Mouse (Mus musculus): ENCODE data around the gene Il2rg. TPM values are rescaled to one million over a fixed set of nuclear protein-coding genes. Genes with fewer than 3 reads are reported as not detected.

Gene Il2rg
- polyA plus RNA-seq, 2 experiments = 14.0 to 15.1 TPM

DNA sequence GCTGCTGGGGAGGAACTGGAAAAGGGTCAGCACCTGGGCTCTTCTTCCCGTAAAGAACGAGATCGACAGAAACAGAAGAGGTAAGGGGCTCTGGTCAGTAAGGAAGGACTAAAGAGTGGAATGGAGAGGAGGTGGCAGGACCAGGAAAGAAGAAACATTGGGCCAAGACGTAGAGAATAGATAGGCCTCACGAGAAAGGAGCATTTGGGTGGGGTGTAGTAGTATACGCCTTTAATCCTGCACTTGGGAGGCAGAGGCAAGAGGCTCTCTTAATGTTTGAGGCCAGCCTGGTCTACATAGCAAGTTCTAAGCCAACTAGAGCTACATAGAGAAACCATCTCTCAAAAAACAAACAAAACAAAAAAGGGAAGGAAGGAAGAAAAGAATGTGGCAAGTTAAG is 20.4 kb upstream of the Il2rg start:
- ATAC-seq (ENCODE audit: low FRiP score, low read depth) = no peak
- H3K27ac ChIP-seq (replicated peaks; ENCODE audit: low read depth, low read length) = no peak overlapping the region
- no peak overlapping the region for H3K4me2 ChIP-seq (replicated peaks; ENCODE audit: low read depth, low read length, severe bottlenecking)
- H3K9ac ChIP-seq (ENCODE audit: low read depth, low read length, severe bottlenecking) = no peak overlapping the region
- H3K36me3 ChIP-seq (ENCODE audit: control insufficient read depth, insufficient read depth, low read length) = peaks cover 78% of the 10 kb centered on the region
- no peaks in the 10 kb centered on the region; the same call in 1 of the 2 replicates for H3K27me3 ChIP-seq (ENCODE audit: control insufficient read depth, insufficient read depth, low read length)
- H3K4me3 ChIP-seq (replicated peaks; ENCODE audit: low read length) = no peak overlapping the region
- no peak for DNase-seq (ENCODE audit: low spot score)
- no peaks in the 10 kb centered on the region for H3K9me3 ChIP-seq (ENCODE audit: control insufficient read depth, low read length)
- TF ChIP-seq POLR2A (IDR thresholded peaks at IDR 0.05; ENCODE audit: borderline replicate concordance, extremely low read depth, insufficient read depth, insufficient read length) = no peak
- H3K4me1 ChIP-seq (ENCODE audit: control insufficient read depth, insufficient read depth, low read length) = no peaks in the 10 kb centered on the region
- 92% methylated on average over 6 of the region's 6 CpGs for WGBS

DNA sequence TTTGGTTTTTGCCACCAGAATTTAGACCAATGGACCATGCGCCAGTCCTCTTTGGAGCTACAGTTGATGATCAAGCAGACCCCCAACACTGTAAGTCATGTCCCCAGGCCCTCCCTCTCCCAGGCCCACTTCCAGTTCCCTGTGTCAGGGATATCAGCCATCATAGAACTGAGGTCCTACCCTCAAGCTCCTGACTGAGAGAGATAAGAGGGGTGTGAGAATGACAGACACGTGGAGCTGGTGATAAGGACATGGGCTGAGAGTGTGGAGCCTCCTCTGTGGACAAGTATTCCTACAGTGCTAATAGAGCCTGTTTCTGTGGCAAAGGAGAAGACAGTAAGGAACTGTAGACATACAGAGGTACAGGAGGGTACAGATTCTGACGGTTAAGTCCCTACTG is 19.5 kb upstream of the Il2rg start:
- Histone ChIP-seq H3K27ac (replicated peaks; ENCODE audit: low read depth, low read length) (no peak overlapping the region), H3K27me3 (ENCODE audit: control insufficient read depth, insufficient read depth, low read length) (no peaks in the 10 kb centered on the region; the same call in 1 of the 2 replicates), H3K9ac (ENCODE audit: low read depth, low read length, severe bottlenecking) (no peak overlapping the region), H3K4me1 (ENCODE audit: control insufficient read depth, insufficient read depth, low read length) (no peaks in the 10 kb centered on the region), H3K4me2 (replicated peaks; ENCODE audit: low read depth, low read length, severe bottlenecking) (no peak overlapping the region), H3K4me3 (replicated peaks; ENCODE audit: low read length) (no peak overlapping the region), H3K36me3 (ENCODE audit: control insufficient read depth, insufficient read depth, low read length) (peaks cover 77% of the 10 kb centered on the region), H3K9me3 (ENCODE audit: control insufficient read depth, low read length) (no peaks in the 10 kb centered on the region)
- 90% methylated on average over 3 of the region's 3 CpGs for WGBS
- ATAC-seq (ENCODE audit: low FRiP score, low read depth) (no peak), DNase-seq (ENCODE audit: low spot score) (no peak)
- TF ChIP-seq POLR2A (IDR thresholded peaks at IDR 0.05; ENCODE audit: borderline replicate concordance, extremely low read depth, insufficient read depth, insufficient read length) = no peak

DNA sequence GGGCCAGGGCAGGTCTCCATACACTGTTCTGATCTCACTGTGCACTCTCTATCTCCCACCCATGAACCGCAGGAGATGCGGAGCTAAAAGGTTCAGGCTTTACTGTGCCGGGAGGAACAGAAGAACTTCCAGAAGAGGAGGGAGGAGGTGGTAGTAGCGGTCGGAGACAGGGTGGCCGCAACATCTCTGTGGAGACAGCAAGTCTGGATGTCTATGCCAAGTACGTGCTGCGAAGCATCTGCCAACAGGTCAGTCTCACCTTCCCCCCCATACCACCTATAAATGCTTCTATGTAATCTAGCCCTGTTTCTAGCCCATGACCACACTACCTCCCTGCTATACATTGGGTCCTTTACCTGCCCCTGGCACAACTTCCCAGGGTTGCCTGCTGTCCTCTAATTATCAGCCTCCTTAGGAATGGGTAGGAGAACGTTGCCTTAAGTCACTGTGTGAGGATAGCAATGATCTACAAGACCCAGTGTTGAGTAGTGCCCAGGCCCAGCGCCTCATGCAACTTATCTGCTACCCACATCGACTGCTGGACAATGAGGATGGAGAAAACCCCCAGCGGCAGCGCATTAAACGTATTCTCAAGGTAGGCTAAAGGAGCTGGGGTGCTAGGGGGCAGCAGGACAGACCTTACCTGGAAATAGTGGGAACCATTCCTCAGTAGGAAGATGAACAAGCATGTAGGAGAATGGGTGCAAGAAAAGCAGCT is 18.1 kb upstream of the Il2rg start:
- DNase-seq (ENCODE audit: low spot score) (no peak), ATAC-seq (ENCODE audit: low FRiP score, low read depth) (no peak)
- Histone ChIP-seq H3K27me3 (ENCODE audit: control insufficient read depth, insufficient read depth, low read length) (no peaks in the 10 kb centered on the region; the same call in 1 of the 2 replicates), H3K4me3 (replicated peaks; ENCODE audit: low read length) (no peak overlapping the region), H3K4me1 (ENCODE audit: control insufficient read depth, insufficient read depth, low read length) (no peaks in the 10 kb centered on the region), H3K27ac (replicated peaks; ENCODE audit: low read depth, low read length) (no peak overlapping the region), H3K9me3 (ENCODE audit: control insufficient read depth, low read length) (no peaks in the 10 kb centered on the region), H3K4me2 (replicated peaks; ENCODE audit: low read depth, low read length, severe bottlenecking) (no peak overlapping the region), H3K9ac (ENCODE audit: low read depth, low read length, severe bottlenecking) (no peak overlapping the region), H3K36me3 (ENCODE audit: control insufficient read depth, insufficient read depth, low read length) (peaks cover 73% of the 10 kb centered on the region)
- 89% methylated on average over 14 of the region's 14 CpGs for WGBS
- TF ChIP-seq POLR2A (IDR thresholded peaks at IDR 0.05; ENCODE audit: borderline replicate concordance, extremely low read depth, insufficient read depth, insufficient read length) = no peak

DNA sequence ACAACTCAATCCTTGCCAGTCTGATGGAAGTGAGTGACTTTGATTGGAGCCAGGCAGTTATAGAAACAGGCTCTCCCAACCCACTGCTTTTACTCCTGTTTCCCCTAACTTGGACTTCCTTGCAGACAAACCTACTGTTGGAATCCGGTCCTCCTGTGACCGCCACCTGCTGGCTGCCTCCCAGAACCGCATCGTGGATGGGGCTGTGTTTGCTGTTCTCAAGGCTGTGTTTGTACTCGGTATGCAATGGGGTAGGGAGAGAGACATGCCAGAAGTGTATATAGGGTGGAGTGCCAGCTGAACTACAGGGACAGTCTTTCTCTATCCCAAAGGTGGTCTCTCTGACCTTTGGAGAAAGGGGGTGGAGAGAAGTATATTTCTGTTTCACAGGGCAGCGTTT is 17.5 kb upstream of the Il2rg start:
- DNase-seq (ENCODE audit: low spot score) = peak; percentile 40
- Histone ChIP-seq H3K4me2 (replicated peaks; ENCODE audit: low read depth, low read length, severe bottlenecking) (no peak overlapping the region), H3K9ac (ENCODE audit: low read depth, low read length, severe bottlenecking) (no peak overlapping the region), H3K27ac (replicated peaks; ENCODE audit: low read depth, low read length) (no peak overlapping the region), H3K36me3 (ENCODE audit: control insufficient read depth, insufficient read depth, low read length) (peaks cover 73% of the 10 kb centered on the region), H3K4me1 (ENCODE audit: control insufficient read depth, insufficient read depth, low read length) (no peaks in the 10 kb centered on the region), H3K4me3 (replicated peaks; ENCODE audit: low read length) (no peak overlapping the region), H3K9me3 (ENCODE audit: control insufficient read depth, low read length) (no peaks in the 10 kb centered on the region), H3K27me3 (ENCODE audit: control insufficient read depth, insufficient read depth, low read length) (no peaks in the 10 kb centered on the region; the same call in 1 of the 2 replicates)
- peak; percentile 63; the same call in 1 of the 2 replicates for ATAC-seq (ENCODE audit: low FRiP score, low read depth)
- TF ChIP-seq POLR2A (IDR thresholded peaks at IDR 0.05; ENCODE audit: borderline replicate concordance, extremely low read depth, insufficient read depth, insufficient read length) = no peak
- 24% methylated on average over 6 of the region's 6 CpGs for WGBS

DNA sequence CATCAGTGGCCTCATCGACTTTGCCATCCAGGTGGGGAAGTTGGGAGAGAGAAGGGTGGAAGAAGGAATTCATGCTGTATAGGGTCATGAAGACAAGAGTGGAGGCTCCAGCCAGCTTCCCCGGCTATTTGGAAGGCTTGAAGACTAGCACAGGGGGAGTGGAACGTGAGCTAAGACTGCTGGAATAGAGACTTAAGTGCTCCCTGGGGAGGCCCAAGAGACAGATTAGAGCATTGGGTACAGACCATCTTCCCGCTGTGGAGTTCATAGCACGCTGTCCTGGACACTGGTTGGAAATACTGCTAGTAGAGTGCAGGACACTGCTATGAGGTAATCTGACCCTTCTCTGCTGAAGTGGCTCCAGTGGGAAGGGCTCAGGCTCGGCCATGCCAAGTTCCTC is 14.8 kb upstream of the Il2rg start:
- WGBS = 89% methylated on average over 6 of the region's 6 CpGs
- H3K9ac ChIP-seq (ENCODE audit: low read depth, low read length, severe bottlenecking) = no peak overlapping the region

More for the DNA sequence above, 14.8 kb upstream of the Il2rg start:
- H3K4me1 ChIP-seq (ENCODE audit: control insufficient read depth, insufficient read depth, low read length) = no peaks in the 10 kb centered on the region
- H3K4me2 ChIP-seq (replicated peaks; ENCODE audit: low read depth, low read length, severe bottlenecking) = no peak overlapping the region
- TF ChIP-seq POLR2A (IDR thresholded peaks at IDR 0.05; ENCODE audit: borderline replicate concordance, extremely low read depth, insufficient read depth, insufficient read length) = no peak
- no peak for DNase-seq (ENCODE audit: low spot score)
- no peak overlapping the region for H3K27ac ChIP-seq (replicated peaks; ENCODE audit: low read depth, low read length)
- H3K27me3 ChIP-seq (ENCODE audit: control insufficient read depth, insufficient read depth, low read length) = no peaks in the 10 kb centered on the region; the same call in 1 of the 2 replicates
- no peaks in the 10 kb centered on the region for H3K9me3 ChIP-seq (ENCODE audit: control insufficient read depth, low read length)
- H3K4me3 ChIP-seq (replicated peaks; ENCODE audit: low read length) = no peak overlapping the region
- H3K36me3 ChIP-seq (ENCODE audit: control insufficient read depth, insufficient read depth, low read length) = peaks cover 61% of the 10 kb centered on the region
- no peak for ATAC-seq (ENCODE audit: low FRiP score, low read depth)

Data from limb, embryonic 14.5 days (tissue).